Mouse (Mus musculus) left cerebral cortex, adult 9 months (tissue): ENCODE measurements at regions not wholly inside any gene's neighbourhood (a gene's known extent, or its start where the extent isn't known, plus 50 kb on each side); places are given as distances from the start of the nearest gene placed in this dataset.

ENCODE experiments used
- DNase-seq, 2 experiments: peaks; one replicate each; pipeline ENCODE4 v3.0.0; 2022; ENCODE audit warnings: low spot score in 2 of 2

DNA sequence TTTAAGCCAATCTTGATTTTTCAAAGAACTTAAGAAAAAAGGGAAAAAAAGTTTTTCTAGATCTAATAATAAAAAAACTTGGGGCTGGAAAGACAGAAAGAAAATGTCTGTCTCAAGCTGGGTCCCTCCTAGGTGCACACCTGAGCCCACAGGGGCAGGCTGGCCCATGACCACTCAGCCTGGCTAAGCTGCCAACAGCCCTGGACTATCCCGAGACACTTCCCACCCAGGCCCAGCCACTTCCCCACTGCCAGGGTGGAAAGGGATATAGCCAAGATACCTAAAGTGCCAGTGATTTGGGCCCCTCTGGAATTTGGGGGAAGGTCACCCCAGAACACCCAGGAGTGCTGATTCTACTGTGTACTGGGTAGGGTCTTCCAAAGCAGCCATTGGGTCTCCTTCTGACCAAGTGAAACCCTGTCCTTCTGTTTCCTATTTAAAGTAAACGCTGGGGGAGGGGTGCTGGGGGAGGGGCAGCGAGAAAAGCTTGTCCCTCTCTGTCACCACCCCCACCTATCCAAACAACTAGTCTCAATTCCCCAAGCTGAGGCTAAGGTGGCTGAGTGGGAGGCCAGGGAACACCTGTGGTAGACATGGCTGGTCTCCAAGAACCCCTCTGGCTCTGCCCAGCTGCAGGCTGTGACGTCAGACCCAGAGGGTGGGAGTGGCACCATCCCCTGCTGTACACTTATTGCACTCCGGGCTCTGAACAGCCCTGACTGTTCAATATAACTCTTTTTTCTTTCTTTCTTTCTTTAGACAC lies 62.6 kb downstream of the Mcfd2 start:
- DNase-seq = no peak

DNA sequence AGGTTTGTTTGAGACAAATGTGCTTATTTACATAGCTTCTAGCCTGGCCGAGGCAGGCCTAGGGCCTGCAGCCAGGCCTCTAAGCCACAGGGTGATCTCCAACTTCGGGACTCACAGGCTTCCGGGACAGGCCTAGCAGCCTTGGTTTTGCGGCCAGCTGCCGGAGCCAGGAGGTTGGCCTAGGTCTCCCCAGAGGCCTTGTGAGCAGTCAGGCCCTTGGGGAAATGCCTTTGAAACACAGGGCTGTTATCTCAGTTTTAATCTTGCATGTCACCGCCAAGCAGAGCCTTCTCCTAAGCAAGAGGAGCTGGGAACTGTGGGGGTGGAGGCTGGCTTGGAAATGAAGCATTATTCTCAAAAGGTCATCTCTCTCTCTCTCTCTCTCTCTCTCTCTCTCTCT lies 63.2 kb downstream of the Mcfd2 start:
- DNase-seq = peak in 1 of 2 experiments; percentile 8

DNA sequence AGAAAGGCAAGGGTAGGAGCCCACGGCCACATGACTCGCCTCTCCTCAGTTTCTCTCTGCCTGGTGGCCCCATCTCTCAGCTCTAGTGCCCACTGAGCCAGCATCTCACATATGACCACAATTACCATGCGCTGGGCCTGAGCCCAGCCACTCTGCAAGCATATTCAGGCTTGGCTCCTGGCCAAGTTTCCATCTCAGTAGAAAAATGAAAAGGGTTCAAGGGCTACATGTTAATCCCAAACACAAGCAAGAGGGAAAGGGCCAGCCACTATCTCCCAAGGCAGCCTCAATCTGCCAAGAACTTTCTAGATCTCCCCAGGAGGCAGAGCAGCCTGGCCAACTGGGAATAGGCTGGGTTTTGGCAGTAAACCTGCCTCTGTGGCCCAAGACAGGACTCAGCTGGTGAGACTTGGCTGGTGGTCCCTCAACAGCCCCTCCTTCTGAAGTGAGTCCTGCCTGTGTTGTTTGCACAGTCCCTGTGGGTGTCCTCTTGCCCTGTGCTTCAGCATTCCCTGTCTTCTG lies 65.0 kb downstream of the Mcfd2 start:
- DNase-seq = peak in 1 of 2 experiments; percentile 11

DNA sequence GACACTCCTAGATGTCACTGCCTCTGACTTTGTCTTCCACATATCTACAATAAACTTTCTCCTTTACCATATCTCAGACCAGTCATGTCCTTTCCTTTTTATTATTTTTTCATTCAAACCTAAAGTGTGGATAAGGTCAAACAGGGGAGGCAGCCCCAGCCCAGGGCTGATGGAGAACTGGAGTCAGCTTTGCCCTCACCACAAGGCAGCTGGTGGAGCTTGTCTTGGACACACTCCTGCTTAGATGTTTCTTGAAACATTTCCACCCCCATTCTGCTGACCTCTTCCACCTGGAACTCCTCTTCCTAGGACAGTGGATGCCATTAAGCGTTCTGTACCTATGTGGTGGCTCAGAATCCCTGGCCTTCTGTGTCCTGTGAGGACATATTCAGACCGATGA lies 65.6 kb downstream of the Mcfd2 start:
- DNase-seq = no peak

DNA sequence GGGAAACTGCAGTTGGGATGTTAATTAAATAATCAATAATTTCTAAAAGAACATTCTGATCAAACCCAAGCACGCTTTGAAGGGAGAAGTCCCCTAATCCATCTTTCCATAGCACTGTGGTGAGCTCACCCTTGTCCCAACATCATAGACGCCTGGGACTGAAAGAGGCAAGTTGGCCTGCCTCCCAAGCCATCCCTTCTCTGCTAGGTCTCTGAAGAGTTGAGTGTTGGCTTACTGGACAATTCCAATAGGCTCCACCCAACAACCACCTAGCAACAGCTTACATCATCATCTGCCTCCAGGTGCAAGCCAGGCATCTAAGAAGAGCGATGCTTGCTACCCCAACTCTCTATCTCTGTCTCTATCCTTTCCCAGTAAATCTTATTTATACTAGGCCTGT lies 66.6 kb downstream of the Mcfd2 start:
- no peak for DNase-seq

DNA sequence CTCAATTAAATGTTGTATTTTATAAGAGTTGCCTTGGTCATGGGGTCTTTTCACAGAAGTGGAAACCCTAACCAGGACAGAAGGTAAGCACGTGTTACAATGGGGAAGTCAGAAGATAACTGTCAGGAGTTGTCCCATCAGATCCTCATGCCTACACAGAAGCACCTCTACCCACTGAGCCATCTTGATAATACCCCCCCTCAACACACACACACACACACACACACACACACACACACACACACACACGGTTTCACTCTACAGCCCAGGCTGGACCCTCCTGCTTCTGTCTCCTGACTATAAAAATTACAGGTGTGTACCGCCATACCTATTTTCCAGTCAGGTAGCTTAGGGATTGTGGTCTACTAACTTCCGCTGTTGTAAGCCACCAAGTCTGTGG lies 68.3 kb downstream of the Mcfd2 start:
- DNase-seq = no peak

DNA sequence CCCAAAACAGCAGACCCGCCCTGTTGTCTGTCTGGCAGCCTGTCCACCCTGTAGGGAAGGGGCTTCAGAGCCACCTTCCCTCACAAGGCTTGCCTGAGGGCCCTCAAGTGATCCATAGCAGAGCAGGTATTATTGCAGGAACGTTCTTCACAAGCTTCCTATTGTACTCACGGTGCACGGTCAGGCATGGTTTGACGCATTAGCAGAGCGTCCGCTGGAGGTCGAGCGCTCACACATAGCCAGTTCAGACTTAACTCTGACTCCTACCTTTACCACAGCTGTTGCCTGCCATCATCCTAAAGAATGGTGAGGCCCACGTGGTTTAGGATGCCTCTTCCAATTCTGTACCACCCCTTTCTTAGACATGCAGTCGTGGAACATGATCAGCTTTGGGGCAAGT lies 71.1 kb downstream of the Mcfd2 start:
- no peak for DNase-seq

DNA sequence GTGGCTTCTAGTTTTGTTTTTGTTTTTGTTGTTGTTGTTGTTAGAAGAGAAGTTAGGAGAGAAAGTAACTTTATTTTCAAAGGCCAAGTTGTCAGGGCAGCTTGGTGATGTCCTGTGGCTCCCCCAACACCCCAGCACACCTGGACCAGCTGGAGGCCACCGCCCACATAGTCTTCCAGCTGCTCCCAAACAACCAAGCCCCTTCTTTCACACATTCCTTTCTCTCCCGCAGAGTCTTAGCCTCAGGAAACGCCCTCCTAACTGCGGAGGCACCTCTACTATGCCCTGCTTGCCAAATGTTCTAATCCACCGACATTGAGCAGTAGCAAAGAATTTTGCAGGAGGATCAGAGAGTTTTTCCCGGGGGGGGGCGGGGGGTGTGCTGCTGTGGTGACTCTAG lies 72.3 kb downstream of the Mcfd2 start:
- DNase-seq = no peak

DNA sequence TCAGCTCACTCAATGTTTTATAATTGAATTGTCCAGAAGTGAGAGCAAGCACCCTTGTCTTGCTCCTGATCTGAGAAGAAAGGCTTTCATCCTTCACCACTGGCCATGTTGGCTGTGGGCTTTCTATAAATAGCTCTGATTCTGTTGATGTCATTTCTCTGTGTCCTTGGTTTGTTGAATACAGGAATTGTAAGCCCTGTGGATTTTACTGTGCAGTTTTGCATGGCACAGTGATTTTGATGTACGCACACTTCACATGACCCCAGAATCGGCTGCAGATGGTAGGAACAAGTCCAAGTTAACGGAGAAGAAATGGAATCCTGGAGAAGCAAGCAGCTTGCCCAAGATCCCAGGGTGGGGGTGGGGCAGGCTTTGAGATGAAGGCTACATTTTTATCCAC lies 76.1 kb downstream of the Mcfd2 start:
- no peak for DNase-seq
